Mouse (Mus musculus): ENCODE results near the gene Eif2s2. TPM values are rescaled to one million over a fixed set of nuclear protein-coding genes. Genes with fewer than 3 reads are reported as not detected.
"Not testable (repeated sequence)": the region's sequence is repeated elsewhere in the genome, so short reads cannot be mapped to it uniquely, and the experiment has no call there.

Eif2s2 gene
- 8.0 and 28.7 TPM in 2 replicates for polyA plus RNA-seq (2012; ENCODE audit: insufficient read depth, low replicate concordance)

GRCm38 (mm10) chr2:154892201-154893044 lies at the start of gene Eif2s2:
Eif2s2 (minus strand) TSS chr2:154892935.
- Histone ChIP-seq H3K36me3 (replicated peaks; ENCODE audit: low read length) (peaks cover 16% of the 10 kb centered on the region), H3K27me3 (replicated peaks) (no peaks in the 10 kb centered on the region)
- TF ChIP-seq FLI1 (IDR thresholded peaks at IDR 0.05; ENCODE audit: low read length) (no peak), GATA1 (IDR thresholded peaks at IDR 0.05; ENCODE audit: borderline replicate concordance, low read length) (no peak)

GRCm38 (mm10) chr2:154941952-154942351 lies 49.2 kb upstream of the Eif2s2 start:
- no peaks in the 10 kb centered on the region for H3K36me3 ChIP-seq (replicated peaks; ENCODE audit: low read length)
- peaks cover 8% of the 10 kb centered on the region; the same call in 1 of the 2 replicates for H3K9me3 ChIP-seq
- peak overlapping the region; percentile 72 for H3K4me3 ChIP-seq (replicated peaks)
- H3K4me1 ChIP-seq: peaks cover 18% of the 10 kb centered on the region
- H3K27me3 ChIP-seq (replicated peaks): peaks cover 32% of the 10 kb centered on the region
- TF ChIP-seq FLI1 (IDR thresholded peaks at IDR 0.05; ENCODE audit: low read length): no peak
- TF ChIP-seq GATA1 (IDR thresholded peaks at IDR 0.05; ENCODE audit: borderline replicate concordance, low read length): no peak

More at GRCm38 (mm10) chr2:154892201-154893044, at the start of gene Eif2s2:
- Histone ChIP-seq H3K4me1 (peaks cover 26% of the 10 kb centered on the region), H3K4me3 (replicated peaks) (peak within 1 kb of the TSS; percentile 98), H3K9me3 (no peaks in the 10 kb centered on the region)

GRCm38 (mm10) chr2:154937547-154938390 lies 45.0 kb upstream of the Eif2s2 start:
- H3K27me3 ChIP-seq (replicated peaks): peaks cover 40% of the 10 kb centered on the region
- H3K9me3 ChIP-seq: peaks cover 8% of the 10 kb centered on the region; the same call in 1 of the 2 replicates
- no peaks in the 10 kb centered on the region for H3K36me3 ChIP-seq (replicated peaks; ENCODE audit: low read length)
- H3K4me3 ChIP-seq (replicated peaks): no peak overlapping the region
- peaks cover 17% of the 10 kb centered on the region for H3K4me1 ChIP-seq
- TF ChIP-seq GATA1 (IDR thresholded peaks at IDR 0.05; ENCODE audit: borderline replicate concordance, low read length) (no peak), FLI1 (IDR thresholded peaks at IDR 0.05; ENCODE audit: low read length) (no peak)

GRCm38 (mm10) chr2:154936536-154937155 lies 43.9 kb upstream of the Eif2s2 start:
- peaks cover 42% of the 10 kb centered on the region for H3K27me3 ChIP-seq (replicated peaks)
- TF ChIP-seq GATA1 (IDR thresholded peaks at IDR 0.05; ENCODE audit: borderline replicate concordance, low read length): no peak
- TF ChIP-seq FLI1 (IDR thresholded peaks at IDR 0.05; ENCODE audit: low read length): no peak
- no peak overlapping the region for H3K4me3 ChIP-seq (replicated peaks)
- H3K36me3 ChIP-seq (replicated peaks; ENCODE audit: low read length): no peaks in the 10 kb centered on the region
- H3K4me1 ChIP-seq: peaks cover 5% of the 10 kb centered on the region
- H3K9me3 ChIP-seq: peaks cover 8% of the 10 kb centered on the region; the same call in 1 of the 2 replicates

GRCm38 (mm10) chr2:154936106-154936505 lies 43.4 kb upstream of the Eif2s2 start:
- TF ChIP-seq FLI1 (IDR thresholded peaks at IDR 0.05; ENCODE audit: low read length): no peak
- no peak for TF ChIP-seq GATA1 (IDR thresholded peaks at IDR 0.05; ENCODE audit: borderline replicate concordance, low read length)
- H3K4me3 ChIP-seq (replicated peaks): no peak overlapping the region
- no peaks in the 10 kb centered on the region for H3K36me3 ChIP-seq (replicated peaks; ENCODE audit: low read length)
- 0 out of 2 replicates have a peak, but pooled peaks cover under 1% of the 10 kb centered on the region for H3K4me1 ChIP-seq
- H3K9me3 ChIP-seq: peaks cover 8% of the 10 kb centered on the region; the same call in 1 of the 2 replicates
- H3K27me3 ChIP-seq (replicated peaks): peaks cover 43% of the 10 kb centered on the region

GRCm38 (mm10) chr2:154933884-154934283 lies 41.1 kb upstream of the Eif2s2 start:
- no peaks in the 10 kb centered on the region for H3K4me1 ChIP-seq
- H3K36me3 ChIP-seq (replicated peaks; ENCODE audit: low read length): no peaks in the 10 kb centered on the region
- no peak for TF ChIP-seq GATA1 (IDR thresholded peaks at IDR 0.05; ENCODE audit: borderline replicate concordance, low read length)
- no peak overlapping the region for H3K4me3 ChIP-seq (replicated peaks)
- H3K27me3 ChIP-seq (replicated peaks): peaks cover 30% of the 10 kb centered on the region
- H3K9me3 ChIP-seq: peaks cover 6% of the 10 kb centered on the region; the same call in 1 of the 2 replicates

GRCm38 (mm10) chr2:154928298-154928697 lies 35.6 kb upstream of the Eif2s2 start:
- peaks cover 15% of the 10 kb centered on the region for H3K27me3 ChIP-seq (replicated peaks)
- no peaks in the 10 kb centered on the region for H3K9me3 ChIP-seq
- H3K4me3 ChIP-seq (replicated peaks): no peak overlapping the region
- H3K36me3 ChIP-seq (replicated peaks; ENCODE audit: low read length): no peaks in the 10 kb centered on the region
- H3K4me1 ChIP-seq: peaks cover 4% of the 10 kb centered on the region; the same call in 1 of the 2 replicates
- TF ChIP-seq FLI1 (IDR thresholded peaks at IDR 0.05; ENCODE audit: low read length) (no peak), GATA1 (IDR thresholded peaks at IDR 0.05; ENCODE audit: borderline replicate concordance, low read length) (no peak)

- no peaks in the 10 kb centered on the region for H3K9me3 ChIP-seq
- H3K27me3 ChIP-seq (replicated peaks): peaks cover 14% of the 10 kb centered on the region
- no peak for TF ChIP-seq GATA1 (IDR thresholded peaks at IDR 0.05; ENCODE audit: borderline replicate concordance, low read length)
- TF ChIP-seq FLI1 (IDR thresholded peaks at IDR 0.05; ENCODE audit: low read length): no peak
- no peaks in the 10 kb centered on the region for H3K36me3 ChIP-seq (replicated peaks; ENCODE audit: low read length)
- H3K4me1 ChIP-seq: peaks cover 4% of the 10 kb centered on the region; the same call in 1 of the 2 replicates
- no peak overlapping the region for H3K4me3 ChIP-seq (replicated peaks)
Observed at GRCm38 (mm10) chr2:154926843-154927242, 34.1 kb upstream of the Eif2s2 start.

GRCm38 (mm10) chr2:154925411-154926031 lies 32.8 kb upstream of the Eif2s2 start:
- H3K9me3 ChIP-seq: no peaks in the 10 kb centered on the region

GRCm38 (mm10) chr2:154922134-154922533 lies 29.4 kb upstream of the Eif2s2 start:
- H3K4me1 ChIP-seq; H3K36me3 ChIP-seq (replicated peaks; ENCODE audit: low read length); H3K4me3 ChIP-seq (replicated peaks); H3K27me3 ChIP-seq (replicated peaks); H3K9me3 ChIP-seq: not testable (repeated sequence)

More at GRCm38 (mm10) chr2:154925411-154926031, 32.8 kb upstream of the Eif2s2 start:
- no peaks in the 10 kb centered on the region for H3K36me3 ChIP-seq (replicated peaks; ENCODE audit: low read length)
- peaks cover 11% of the 10 kb centered on the region for H3K27me3 ChIP-seq (replicated peaks)
- TF ChIP-seq GATA1 (IDR thresholded peaks at IDR 0.05; ENCODE audit: borderline replicate concordance, low read length): no peak
- TF ChIP-seq FLI1 (IDR thresholded peaks at IDR 0.05; ENCODE audit: low read length): no peak
- peaks cover 4% of the 10 kb centered on the region; the same call in 1 of the 2 replicates for H3K4me1 ChIP-seq
- H3K4me3 ChIP-seq (replicated peaks): no peak overlapping the region
